Mouse (Mus musculus): ENCODE measurements around the gene Marveld2.

DNA sequence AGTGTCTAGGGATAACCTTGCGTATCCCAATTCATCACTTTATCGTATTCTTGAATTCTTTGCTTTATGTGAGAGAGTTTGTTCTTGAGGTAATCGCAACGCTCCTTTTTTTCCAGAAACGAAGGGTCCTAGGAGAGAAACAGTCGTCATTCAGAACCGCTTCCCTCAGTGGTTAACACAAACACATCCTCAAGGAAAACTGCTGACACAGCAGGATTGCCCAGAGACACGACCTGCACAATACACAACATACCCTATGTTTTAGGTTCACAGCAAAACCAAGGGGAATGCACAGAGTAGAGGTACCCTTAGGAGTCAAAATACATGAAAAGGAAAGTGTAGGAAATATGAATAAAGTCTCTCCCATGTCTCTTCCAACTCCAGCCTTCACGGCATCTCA lies 19.5 kb downstream of the Marveld2 start:
- TF ChIP-seq CTCF (IDR thresholded peaks at IDR 0.05; ENCODE audit: extremely low read depth, insufficient read depth, insufficient read length, insufficient replicate concordance): no peak
- TF ChIP-seq POLR2A (IDR thresholded peaks at IDR 0.05; ENCODE audit: low read depth, low read length): no peak
